Mouse (Mus musculus) stomach, postnatal 0 days (tissue): ENCODE results near the gene Zfp46.

ENCODE experiments used
- CTCF ChIP-seq: IDR thresholded peaks from 2 replicates; pipeline ENCODE4 v1.5.1; 2016; ENCODE audit warnings: antibody characterized with exemption, low read depth, mild to moderate bottlenecking, moderate library complexity
- EP300 ChIP-seq: optimal IDR thresholded peaks from 2 replicates; pipeline ENCODE3; 2016; ENCODE audit warnings: antibody characterized with exemption

- TF ChIP-seq CTCF, result peak; percentile 95
- TF ChIP-seq EP300, result no peak
Observed at GRCm38 (mm10) chr4:136260491-136261180, 23.8 kb upstream of the Zfp46 start.
